Mouse (Mus musculus): ENCODE measurements at regions not wholly inside any gene's neighbourhood (a gene's known extent, or its start where the extent isn't known, plus 50 kb on each side); places are given as distances from the start of the nearest gene placed in this dataset.

DNA sequence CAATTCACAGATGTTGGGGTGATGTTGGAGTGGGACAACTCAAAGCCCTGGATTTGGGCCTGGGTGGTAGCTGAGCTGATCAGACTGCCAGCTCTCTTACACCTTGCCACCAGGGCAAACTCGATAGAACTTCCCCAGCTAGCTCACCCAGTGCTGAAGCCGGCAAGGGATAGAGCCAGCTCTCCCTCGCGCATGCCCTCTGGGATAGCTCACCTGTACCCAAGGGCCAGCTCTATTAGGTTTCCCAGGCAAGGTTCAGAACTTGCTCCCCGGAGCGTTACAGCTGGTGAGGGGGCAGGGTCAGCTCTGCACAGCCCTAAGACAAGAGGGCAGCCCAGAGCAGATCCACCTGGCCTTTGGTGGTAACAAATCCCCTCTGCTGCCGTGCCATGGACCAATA lies 54.1 kb upstream of the 1700012A03Rik start:
- no peak for TF ChIP-seq CTCF (IDR thresholded peaks at IDR 0.05; ENCODE audit: low read depth)
- no peaks in the 10 kb centered on the region for H3K36me3 ChIP-seq (ENCODE audit: insufficient read depth)
- 89% methylated on average over 7 of the region's 7 CpGs for WGBS

DNA sequence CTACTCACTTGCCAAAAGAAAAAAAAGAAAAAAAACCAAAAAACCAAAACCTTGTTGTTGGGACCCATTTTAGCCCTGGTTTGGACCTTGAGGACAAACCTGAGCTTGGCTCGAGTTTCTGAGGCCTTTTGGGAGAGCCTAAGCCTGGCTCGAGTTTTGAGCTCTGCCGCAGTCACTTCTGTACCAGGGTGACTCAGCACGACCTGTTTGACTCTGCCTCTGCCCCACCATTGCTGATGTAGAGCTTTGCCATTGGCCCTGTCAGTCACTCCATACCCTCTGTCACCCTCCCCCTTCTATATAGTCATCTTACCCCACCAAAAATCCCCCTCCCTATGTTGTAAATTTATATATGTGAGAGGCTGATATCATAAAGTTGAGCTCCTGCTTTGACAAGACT lies 54.8 kb upstream of the 1700012A03Rik start:
- no peaks in the 10 kb centered on the region for H3K27me3 ChIP-seq (ENCODE audit: insufficient read depth, low read length)
- H3K27ac ChIP-seq (ENCODE audit: low read depth, low read length) = no peak overlapping the region
- H3K9me3 ChIP-seq (ENCODE audit: low read length) = no peaks in the 10 kb centered on the region
- no peaks in the 10 kb centered on the region for H3K4me1 ChIP-seq (ENCODE audit: insufficient read depth)
- no peak overlapping the region for H3K9ac ChIP-seq
- no peak overlapping the region for H3K4me2 ChIP-seq (ENCODE audit: low read depth)
- 83% methylated on average over 4 of the region's 4 CpGs for WGBS
- DNase-seq = no peak
- no peak for ATAC-seq
- H3K36me3 ChIP-seq (ENCODE audit: insufficient read depth) = no peaks in the 10 kb centered on the region
- no peak for TF ChIP-seq CTCF (IDR thresholded peaks at IDR 0.05; ENCODE audit: low read depth)
- H3K4me3 ChIP-seq (ENCODE audit: low read depth, low read length) = no peak overlapping the region

More for the DNA sequence above, 54.1 kb upstream of the 1700012A03Rik start:
- H3K27me3 ChIP-seq (ENCODE audit: insufficient read depth, low read length) = no peaks in the 10 kb centered on the region
- H3K4me3 ChIP-seq (ENCODE audit: low read depth, low read length) = no peak overlapping the region
- no peak overlapping the region for H3K4me2 ChIP-seq (ENCODE audit: low read depth)
- no peaks in the 10 kb centered on the region for H3K4me1 ChIP-seq (ENCODE audit: insufficient read depth)
- ATAC-seq (no peak), DNase-seq (no peak)
- H3K9me3 ChIP-seq (ENCODE audit: low read length) = no peaks in the 10 kb centered on the region
- no peak overlapping the region for H3K27ac ChIP-seq (ENCODE audit: low read depth, low read length)
- H3K9ac ChIP-seq = no peak overlapping the region

DNA sequence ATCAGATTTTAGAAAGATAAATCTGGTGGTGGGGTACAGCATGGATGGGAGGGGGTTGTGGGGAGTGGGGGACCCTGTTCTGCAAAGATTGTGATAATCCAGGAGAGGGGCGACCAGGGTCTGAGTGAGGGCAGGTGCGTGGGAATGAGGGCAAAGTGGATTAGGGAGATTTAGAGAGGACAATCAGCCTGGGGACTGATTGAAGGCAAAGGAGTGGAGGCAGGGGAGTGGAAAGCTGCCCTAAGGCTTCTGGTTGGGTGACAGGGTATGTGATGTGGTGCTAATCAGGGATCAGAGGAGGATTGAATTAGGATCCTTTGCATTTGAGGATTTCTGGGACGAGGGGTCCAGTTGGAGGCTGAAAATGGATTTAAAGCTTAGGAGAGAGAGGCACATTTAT lies 64.3 kb upstream of the 1700012A03Rik start:
- ATAC-seq (no peak), DNase-seq (no peak)
- H3K4me2 ChIP-seq (ENCODE audit: low read depth) = no peak overlapping the region
- TF ChIP-seq CTCF (IDR thresholded peaks at IDR 0.05; ENCODE audit: low read depth) = no peak
- no peaks in the 10 kb centered on the region for H3K36me3 ChIP-seq (ENCODE audit: insufficient read depth)
- no peaks in the 10 kb centered on the region for H3K4me1 ChIP-seq (ENCODE audit: insufficient read depth)
- no peak overlapping the region for H3K4me3 ChIP-seq (ENCODE audit: low read depth, low read length)
- WGBS = 24% methylated on average over 3 of the region's 3 CpGs
- no peaks in the 10 kb centered on the region for H3K9me3 ChIP-seq (ENCODE audit: low read length)
- no peak overlapping the region for H3K27ac ChIP-seq (ENCODE audit: low read depth, low read length)
- H3K27me3 ChIP-seq (ENCODE audit: insufficient read depth, low read length) = peaks cover 4% of the 10 kb centered on the region; the same call in 1 of the 2 replicates
- no peak overlapping the region for H3K9ac ChIP-seq

DNA sequence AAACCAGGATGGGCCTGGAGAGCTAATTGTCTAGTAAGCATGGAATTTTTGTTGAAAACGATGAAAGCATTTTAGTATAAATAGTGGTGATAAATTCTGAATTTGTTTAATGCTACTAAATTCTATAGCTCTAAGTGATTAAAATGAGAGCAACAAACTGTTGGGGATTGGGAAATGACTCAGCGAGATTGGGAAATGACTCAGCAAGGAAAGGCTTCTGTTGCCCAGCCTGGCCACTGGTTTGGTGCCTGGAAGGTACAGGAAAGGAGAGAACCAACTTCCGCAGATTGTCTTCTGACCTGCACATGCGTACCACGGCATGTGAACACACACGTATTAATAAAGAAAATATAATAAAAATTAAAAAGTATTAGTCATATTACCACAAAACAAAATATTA lies 73.3 kb upstream of the 1700012A03Rik start:
- no peaks in the 10 kb centered on the region for H3K27me3 ChIP-seq (ENCODE audit: insufficient read depth, low read length)
- H3K4me3 ChIP-seq (ENCODE audit: low read depth, low read length) = no peak overlapping the region
- H3K9me3 ChIP-seq (ENCODE audit: low read length) = no peaks in the 10 kb centered on the region
- no peak for TF ChIP-seq CTCF (IDR thresholded peaks at IDR 0.05; ENCODE audit: low read depth)
- H3K4me1 ChIP-seq (ENCODE audit: insufficient read depth) = no peaks in the 10 kb centered on the region
- no peak overlapping the region for H3K27ac ChIP-seq (ENCODE audit: low read depth, low read length)
- DNase-seq (no peak), ATAC-seq (no peak)
- 92% methylated on average over 6 of the region's 6 CpGs for WGBS
- H3K36me3 ChIP-seq (ENCODE audit: insufficient read depth) = no peaks in the 10 kb centered on the region
- no peak overlapping the region for H3K9ac ChIP-seq
- no peak overlapping the region for H3K4me2 ChIP-seq (ENCODE audit: low read depth)

DNA sequence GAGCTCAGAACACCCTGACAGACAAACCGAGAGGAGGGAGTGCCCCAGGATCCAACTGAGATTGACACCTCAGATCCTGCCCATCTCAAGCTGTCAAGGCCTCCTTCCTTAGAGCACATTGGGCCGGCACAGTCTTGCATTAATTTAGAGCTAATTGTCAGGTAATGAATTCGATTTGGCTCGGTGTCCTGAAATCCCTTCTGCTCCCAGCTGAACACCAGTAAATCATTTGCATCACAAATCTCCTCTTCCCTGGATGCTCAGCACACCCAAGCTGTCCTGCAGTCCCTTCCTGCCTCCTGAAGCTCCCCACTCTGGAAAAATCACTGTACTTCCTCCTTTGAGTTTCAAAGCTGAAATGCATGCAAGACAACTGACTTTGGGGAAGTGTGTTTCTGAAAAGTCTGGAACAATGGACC lies 102.0 kb upstream of the 1700012A03Rik start:
- H3K36me3 ChIP-seq (ENCODE audit: insufficient read depth) = no peaks in the 10 kb centered on the region
- no peak overlapping the region for H3K4me3 ChIP-seq (ENCODE audit: low read depth, low read length)
- peak; percentile 64 for DNase-seq
- H3K9ac ChIP-seq = no peak overlapping the region
- TF ChIP-seq CTCF (IDR thresholded peaks at IDR 0.05; ENCODE audit: low read depth) = no peak
- H3K4me1 ChIP-seq (ENCODE audit: insufficient read depth) = peaks cover 9% of the 10 kb centered on the region; the same call in 1 of the 2 replicates
- no peaks in the 10 kb centered on the region for H3K9me3 ChIP-seq (ENCODE audit: low read length)
- H3K4me2 ChIP-seq (ENCODE audit: low read depth) = no peak overlapping the region
- peak; percentile 82 for ATAC-seq
- 10% methylated on average over 4 of the region's 4 CpGs for WGBS
- H3K27ac ChIP-seq (ENCODE audit: low read depth, low read length) = peak overlapping the region; percentile 51; the same call in 1 of the 2 replicates
- H3K27me3 ChIP-seq (ENCODE audit: insufficient read depth, low read length) = no peaks in the 10 kb centered on the region

DNA sequence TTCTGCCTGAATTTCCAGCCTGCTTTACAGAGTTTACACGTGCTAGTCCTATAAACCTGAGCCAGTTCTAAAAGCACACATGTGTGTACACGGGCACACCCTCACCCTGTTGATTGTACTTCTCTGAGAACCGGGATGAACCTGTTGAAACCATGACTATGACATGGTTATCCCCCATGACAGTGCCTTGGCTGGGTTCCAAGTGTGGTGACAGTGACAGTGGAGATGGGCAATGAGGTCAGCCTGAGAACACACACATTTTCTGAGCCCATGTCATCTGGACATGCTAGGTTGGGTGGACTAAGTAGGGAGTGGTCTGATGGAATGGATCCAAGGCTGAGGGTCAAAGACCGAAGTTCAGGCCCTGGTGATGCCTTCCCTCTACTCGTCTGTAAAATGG lies 103.5 kb upstream of the 1700012A03Rik start:
- H3K27me3 ChIP-seq (ENCODE audit: insufficient read depth, low read length) = no peaks in the 10 kb centered on the region
- H3K9ac ChIP-seq = no peak overlapping the region
- no peak for DNase-seq
- TF ChIP-seq CTCF (IDR thresholded peaks at IDR 0.05; ENCODE audit: low read depth) = no peak
- 85% methylated on average over 5 of the region's 5 CpGs for WGBS
- H3K9me3 ChIP-seq (ENCODE audit: low read length) = no peaks in the 10 kb centered on the region
- H3K4me2 ChIP-seq (ENCODE audit: low read depth) = no peak overlapping the region
- no peaks in the 10 kb centered on the region for H3K36me3 ChIP-seq (ENCODE audit: insufficient read depth)
- H3K4me3 ChIP-seq (ENCODE audit: low read depth, low read length) = no peak overlapping the region
- no peak for ATAC-seq
- H3K4me1 ChIP-seq (ENCODE audit: insufficient read depth) = peaks cover 9% of the 10 kb centered on the region; the same call in 1 of the 2 replicates
- no peak overlapping the region for H3K27ac ChIP-seq (ENCODE audit: low read depth, low read length)

DNA sequence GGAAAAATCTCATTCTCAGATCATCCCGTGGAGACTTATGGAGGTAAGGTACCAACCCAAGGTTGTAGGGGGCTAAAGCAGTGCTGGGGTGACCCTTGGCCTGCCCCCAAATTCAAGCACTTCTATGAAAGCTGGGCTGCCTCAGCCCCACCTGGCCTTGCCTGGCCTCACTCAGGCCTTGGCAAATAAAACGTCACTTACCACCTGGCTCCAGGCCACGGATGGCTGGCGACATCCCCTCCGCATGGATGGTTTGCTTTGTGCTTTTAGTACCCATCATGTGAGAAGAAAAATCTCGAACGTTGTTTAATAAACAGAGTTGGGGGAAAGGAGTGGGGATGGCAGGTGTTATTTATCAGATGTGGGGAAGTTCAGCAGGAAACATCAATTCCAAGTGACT lies 104.7 kb upstream of the 1700012A03Rik start:
- no peaks in the 10 kb centered on the region for H3K36me3 ChIP-seq (ENCODE audit: insufficient read depth)
- WGBS = 50% methylated on average over 7 of the region's 7 CpGs
- no peak overlapping the region for H3K9ac ChIP-seq
- no peak overlapping the region for H3K4me2 ChIP-seq (ENCODE audit: low read depth)
- no peaks in the 10 kb centered on the region for H3K9me3 ChIP-seq (ENCODE audit: low read length)
- no peak for ATAC-seq
- no peaks in the 10 kb centered on the region for H3K27me3 ChIP-seq (ENCODE audit: insufficient read depth, low read length)
- peaks cover 9% of the 10 kb centered on the region; the same call in 1 of the 2 replicates for H3K4me1 ChIP-seq (ENCODE audit: insufficient read depth)
- no peak overlapping the region for H3K27ac ChIP-seq (ENCODE audit: low read depth, low read length)
- no peak for DNase-seq
- TF ChIP-seq CTCF (IDR thresholded peaks at IDR 0.05; ENCODE audit: low read depth) = no peak
- H3K4me3 ChIP-seq (ENCODE audit: low read depth, low read length) = no peak overlapping the region

All from forebrain, postnatal 0 days (tissue).